Mouse (Mus musculus): ENCODE results near the gene Pola2. TPM values are rescaled to one million over a fixed set of nuclear protein-coding genes. Genes with fewer than 3 reads are reported as not detected.

Gene Pola2
- polyA plus RNA-seq, 1 experiment = 43.2 TPM

DNA sequence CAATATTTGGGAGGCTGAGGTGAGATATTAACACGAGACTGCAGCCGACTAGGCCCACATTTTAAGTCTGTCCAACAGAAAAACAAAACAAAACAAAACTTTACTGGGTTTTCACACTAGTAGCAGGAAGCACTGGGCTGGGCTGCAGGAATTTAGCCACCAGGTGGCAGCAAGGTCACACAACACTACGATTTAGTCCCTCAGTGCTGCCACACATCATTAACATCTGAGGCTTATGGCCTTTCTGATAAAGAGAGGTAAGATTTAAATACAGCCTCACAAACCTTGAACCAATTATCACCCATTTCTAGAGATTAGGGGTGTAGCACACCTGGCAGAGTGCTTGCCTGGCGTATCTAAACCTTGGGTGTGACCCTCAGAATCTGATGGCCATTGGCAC is 1.3 kb upstream of the Pola2 start:
- DNase-seq (ENCODE audit: low read depth) = no peak

DNA sequence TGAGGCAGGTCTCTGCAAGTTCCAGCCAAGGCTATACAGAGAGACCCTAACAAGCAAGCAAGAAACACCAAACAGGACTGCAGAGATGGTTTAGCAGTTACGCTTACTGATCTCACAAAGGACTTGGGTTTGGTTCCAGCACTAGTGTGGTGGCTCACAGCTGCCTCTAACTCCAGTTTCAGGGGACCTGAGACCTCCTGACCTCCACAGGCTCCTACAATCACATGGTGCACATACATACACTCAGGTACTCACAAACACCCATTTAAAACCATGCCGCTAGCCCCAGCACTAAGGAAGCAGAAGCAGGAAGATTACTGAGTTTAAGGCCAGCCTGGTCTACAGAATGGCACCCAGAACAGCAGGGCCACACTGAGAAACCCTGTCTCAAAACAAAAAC is 802 bp upstream of the Pola2 start:
- no peak for DNase-seq (ENCODE audit: low read depth)

DNA sequence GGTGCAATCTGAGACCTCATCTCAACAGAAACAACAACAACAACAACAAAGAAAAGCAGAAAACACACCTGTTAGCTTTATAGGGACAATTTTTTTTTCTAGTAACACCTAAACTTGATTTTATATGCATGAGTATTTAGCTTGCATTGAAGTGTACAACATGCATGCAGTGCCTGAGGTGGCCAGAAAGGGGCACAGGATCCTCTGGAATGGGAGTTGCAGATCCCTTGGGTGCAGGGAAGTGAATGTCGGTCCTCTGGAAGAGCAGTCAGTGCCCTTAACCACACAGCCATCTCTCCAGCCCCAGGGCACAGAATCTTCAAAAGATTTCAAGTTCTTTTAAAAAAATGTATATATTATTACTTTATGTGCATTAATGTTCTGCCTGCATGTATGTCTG is 1.4 kb downstream of the Pola2 start:
- DNase-seq (ENCODE audit: low read depth) = no peak

DNA sequence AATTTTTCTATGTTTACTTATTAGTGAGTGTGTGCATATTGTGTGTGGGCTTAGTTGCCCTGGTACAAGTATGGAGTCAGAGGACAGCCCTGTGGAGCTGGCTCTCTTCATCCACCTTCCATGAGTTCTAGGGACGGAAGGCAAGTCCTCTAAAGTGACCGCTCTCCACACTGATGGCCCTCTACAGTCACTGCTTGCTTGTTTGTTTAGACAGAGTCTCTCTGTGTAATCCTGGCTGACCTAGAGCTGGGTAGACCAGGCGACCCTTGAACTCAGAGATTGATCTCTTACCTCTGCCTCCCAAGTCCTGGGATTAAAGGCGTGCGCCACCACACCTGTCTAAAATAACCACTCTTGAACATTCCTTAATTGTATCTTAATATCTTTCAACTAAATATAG is 6.6 kb downstream of the Pola2 start:
- DNase-seq (ENCODE audit: low read depth) = no peak

DNA sequence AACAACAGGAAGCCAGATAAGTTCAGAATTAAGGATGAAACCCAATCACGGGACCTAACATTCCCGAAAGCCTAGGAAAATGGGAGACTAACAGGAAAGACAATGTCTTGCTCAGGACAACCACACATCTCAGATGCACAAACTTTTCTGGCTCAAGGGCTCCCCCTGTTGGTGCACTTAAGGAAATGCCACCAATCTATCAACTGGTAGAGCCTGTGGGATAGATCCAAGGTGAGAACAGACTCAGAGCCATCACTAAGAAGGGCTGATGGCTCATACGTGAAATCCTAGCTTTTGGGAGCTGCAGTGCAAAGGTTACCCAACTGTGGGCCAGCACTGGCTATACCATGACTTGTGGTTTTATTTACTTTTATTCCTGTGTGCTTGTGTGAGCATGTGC is 7.3 kb downstream of the Pola2 start:
- no peak for DNase-seq (ENCODE audit: low read depth)

DNA sequence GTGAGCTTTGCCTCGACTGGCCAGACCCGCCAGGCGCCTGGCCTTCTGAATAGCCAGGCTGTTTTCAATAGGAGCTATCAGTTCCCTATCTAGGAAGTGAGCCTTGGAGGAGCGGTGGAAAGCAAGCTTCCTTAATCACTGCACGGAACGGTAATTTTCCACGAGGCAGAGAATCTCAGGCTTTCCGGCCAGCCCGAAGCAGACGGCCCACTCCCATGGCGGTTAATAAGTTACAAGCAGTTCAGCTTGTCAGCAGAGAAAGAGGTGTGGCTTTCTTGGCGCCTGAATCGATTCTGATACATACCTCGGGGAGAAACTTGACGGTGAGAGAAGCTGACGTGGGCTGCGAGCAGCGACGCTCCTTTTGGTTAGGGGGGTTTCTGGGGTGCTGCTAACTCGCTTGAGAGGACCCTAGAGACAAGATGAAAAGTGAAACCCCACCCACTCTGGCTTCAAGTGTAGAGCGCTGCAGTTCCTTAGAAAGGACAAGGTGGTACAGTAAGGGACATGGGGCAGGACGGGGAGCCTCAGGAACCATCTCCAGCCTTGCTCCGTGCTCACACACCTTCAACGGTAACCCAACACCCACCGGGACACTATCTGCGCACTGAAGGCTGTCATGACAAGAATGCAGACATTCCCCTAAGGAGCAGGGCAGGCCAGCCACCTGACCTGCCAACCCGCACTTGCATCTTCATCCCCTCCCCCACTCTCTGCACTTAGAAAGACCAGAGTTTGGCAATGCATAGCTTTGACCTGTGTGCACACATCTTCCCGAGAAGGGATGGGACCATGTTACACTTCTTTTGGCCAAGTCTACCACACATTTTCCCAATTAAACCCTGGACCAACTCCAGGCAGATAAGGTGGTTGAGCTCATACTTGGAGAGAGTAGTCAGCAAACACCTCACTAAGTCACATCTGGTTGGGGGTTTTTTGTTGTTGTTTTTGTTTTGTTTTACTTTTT is 8.0 kb downstream of the Pola2 start:
- DNase-seq (ENCODE audit: low read depth) = no peak

DNA sequence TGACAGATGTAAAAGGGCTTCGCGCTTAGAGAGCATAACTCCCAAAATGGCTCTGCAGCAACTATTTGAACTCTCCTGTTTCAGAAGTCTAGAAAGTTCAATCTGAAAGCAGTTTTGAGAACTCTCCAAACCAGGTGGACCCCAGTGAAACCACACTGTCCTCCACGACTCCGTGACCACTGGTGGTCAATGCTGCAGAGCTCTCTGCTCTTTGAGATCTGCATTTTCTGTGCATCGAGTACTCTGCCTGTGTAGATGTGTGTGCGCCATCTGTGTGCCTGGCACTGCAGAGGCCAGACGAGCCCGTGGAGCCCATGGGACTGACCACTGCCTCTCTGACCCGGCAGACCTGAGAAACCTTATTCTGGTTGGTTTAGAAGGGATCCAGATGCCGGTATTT is 9.1 kb downstream of the Pola2 start:
- no peak for DNase-seq (ENCODE audit: low read depth)

DNA sequence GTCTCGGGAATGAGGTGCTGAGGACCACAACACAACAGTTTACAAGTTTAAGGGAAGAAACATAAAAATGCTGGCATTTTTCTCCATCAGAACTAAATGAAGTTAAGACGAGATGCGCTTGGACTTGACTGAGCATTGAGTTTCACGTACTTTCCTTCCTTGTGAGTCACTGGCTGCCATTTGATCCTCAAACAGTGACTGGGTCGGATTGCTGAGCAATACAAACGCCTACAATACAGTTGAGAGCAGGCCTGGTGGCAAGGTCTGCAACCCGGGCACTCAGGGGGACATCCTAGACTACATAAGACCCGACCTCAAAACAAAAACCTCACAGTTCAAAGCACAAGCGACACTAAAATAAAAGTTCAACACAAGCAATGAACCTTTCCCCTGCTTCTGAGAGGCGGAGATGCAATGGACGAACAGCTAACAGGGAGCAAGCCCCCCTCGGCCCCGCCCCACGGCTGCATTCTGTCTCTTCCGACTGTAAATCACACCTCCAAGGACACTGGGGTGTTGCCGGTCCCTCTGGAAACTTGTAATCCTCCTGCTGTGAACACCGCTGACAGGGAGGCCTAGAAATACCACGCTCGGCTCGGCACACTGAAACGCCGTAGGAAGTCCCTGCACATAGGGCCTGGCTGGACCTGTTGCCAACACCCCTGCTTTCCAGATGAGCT is 9.8 kb downstream of the Pola2 start:
- no peak for DNase-seq (ENCODE audit: low read depth)

DNA sequence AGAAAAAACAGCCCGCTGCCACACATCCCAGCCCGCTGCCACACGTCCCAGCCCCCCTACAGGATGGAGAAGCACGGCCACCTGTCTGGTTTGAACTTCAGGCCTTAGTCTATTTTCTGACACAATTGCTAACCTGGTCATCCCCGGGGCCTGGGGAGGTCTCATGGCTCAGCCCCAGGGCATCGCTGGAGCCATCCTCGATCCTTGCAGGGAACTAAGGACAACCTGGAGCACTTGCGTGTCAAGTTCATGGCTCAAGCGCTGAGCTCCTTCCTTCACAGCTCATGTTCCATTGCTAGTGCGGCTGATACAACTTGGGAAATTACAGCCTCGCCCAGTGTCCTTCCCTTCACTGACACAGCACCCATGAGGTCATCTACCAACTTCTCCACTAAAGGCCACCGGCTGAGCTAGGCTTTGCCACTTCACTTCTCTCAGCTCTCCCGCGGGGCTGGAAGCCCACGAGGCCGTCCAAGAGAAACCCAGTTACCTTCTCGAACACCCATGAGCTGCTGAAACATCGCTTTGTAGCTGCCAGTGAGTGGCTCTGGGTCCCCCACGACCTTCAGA is 10.7 kb downstream of the Pola2 start:
- no peak for DNase-seq (ENCODE audit: low read depth)

DNA sequence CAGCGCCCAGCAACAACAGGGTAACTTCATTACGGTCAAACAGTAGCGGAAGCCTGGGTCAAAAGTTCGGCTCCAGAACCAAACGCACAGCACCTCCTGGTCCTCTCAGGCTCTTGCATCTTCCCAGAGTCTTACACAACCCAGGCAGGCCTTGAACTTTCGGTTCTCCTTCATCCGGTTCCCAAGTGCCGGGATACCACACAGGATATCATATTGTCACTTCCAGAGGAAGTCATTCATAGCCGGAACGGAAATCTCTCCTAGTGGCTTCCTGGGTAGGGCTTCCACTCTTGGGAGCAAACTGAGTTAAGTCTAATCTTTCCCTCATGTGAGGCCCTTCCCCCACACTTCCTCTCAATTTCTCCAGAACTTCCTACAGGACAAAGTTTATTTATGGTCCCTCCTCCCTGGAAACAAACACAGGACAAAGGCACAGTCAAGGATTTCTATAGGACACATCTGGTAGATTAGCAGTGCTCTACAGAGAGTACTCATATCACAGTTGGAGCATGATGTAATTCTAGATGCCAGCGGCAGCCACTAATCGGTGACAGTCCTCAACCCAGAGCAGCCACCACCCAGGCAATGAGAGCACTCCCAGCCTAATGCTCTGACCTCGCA is 11.8 kb downstream of the Pola2 start:
- DNase-seq (ENCODE audit: low read depth) = no peak

DNA sequence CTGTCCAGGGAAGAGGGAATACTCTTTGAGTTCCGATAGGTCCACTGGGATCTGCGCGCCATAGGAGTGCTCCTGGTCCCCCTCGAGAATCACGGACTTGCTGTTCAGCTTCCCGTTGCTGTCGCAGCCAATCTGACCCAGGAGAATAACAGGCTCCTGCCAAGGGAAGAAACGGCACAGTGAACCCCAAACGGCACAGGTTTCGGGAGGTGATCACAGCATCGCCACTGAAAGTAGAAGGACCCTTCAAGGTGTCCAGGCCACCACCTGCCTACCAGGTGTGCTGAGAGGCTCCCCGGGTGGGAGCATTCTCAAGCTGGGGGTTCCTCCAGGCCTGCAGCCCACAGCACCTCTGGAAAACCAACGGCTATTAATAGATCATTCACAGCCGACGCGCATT is 12.4 kb downstream of the Pola2 start:
- no peak for DNase-seq (ENCODE audit: low read depth)

DNA sequence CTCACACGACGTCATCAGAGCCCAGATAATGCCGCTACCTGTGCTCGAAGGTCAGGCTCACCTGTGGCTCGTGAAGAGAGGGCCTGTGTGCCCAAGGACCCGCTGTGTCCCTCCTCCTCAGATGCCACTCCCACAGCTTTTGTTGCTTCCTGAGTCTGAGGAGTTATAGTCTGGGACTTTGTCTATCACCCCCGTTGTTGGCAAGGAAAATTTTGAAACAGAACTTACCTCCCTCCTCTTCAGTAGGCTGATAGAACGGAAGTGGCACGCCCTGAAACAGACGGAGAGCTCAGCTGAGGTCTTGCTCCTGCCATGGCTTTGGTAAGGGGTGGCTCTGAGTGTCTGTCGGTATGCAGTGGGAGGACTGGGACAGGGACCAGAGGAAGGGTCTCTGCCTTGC is 13.8 kb downstream of the Pola2 start:
- no peak for DNase-seq (ENCODE audit: low read depth)

DNA sequence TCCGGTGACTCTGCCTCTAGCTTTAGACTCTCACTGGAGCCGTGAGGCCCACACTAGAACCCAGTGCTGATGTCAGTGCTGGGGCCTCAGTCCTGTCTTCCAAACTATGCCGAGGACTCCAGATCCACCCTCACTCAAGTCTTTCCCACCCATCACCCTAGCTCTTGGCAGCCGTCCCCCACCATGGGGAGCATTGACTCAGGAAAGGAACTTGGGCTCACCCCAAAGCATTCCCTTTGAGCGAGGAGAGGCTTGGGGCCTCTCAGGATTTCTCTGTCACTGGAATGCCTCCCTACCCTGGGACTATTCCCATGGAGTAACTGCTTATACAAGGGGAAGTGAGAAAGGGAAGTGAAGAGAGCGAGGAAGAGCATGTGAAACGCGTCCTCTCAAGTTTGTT is 18.1 kb downstream of the Pola2 start:
- DNase-seq (ENCODE audit: low read depth) = no peak

DNA sequence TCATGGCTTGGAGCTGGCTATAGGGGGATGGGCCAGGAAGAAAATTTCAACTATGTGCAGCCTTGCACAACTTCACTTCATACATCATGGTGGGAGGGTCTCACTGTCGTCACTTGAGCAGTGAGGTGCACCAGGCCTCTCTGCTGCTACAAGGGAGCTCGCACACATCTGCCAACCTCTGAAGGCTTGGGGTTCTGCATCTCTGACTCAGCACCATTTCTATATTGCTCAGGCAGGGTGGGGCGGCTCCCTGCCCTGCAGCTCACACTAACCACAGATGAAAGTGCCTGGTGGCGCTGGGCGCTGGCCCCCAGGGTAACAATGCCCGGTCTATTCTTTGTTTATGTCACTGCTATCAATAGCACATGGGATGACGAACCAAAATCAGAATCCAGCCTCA is 19.0 kb downstream of the Pola2 start:
- no peak for DNase-seq (ENCODE audit: low read depth)

DNA sequence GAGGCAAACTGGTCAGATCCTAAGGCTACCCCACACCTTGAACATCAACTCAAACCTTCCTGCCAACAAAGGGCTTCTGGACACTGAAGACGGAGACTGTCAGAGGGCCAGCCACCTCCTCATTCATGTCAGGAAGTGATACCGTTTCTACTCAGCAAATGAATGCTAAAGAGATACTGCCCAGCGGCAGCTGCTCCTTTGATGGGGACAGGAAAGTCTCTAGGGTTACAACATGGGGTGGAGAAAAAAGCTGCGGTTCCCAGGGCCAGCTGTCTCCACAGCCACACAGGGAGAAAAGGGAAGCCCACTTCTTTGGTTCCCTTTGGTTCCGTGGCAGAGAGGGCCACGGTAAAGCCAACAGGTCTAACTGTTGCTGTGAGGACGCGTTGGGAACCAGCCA is 19.9 kb downstream of the Pola2 start:
- DNase-seq (ENCODE audit: low read depth) = no peak

DNA sequence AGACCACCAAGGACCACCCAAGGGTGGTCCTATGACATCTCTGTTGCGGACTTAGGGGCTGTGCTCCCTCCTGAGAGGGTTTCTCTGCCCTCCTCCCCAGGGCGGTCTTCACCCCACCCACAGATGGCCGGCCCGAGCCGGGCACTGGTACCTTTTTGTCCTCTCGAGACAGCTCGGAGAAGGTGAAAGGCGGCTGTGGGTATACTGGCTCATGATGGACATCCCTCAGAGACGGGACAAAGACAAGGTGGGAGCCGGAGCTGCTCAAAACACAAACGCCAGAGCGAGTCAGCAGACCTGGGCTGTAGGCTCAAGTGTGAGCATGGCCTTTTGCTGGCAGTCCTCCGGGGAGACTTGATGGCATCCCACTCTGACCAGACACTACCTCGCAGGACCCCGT is 20.6 kb downstream of the Pola2 start:
- no peak for DNase-seq (ENCODE audit: low read depth)

DNA sequence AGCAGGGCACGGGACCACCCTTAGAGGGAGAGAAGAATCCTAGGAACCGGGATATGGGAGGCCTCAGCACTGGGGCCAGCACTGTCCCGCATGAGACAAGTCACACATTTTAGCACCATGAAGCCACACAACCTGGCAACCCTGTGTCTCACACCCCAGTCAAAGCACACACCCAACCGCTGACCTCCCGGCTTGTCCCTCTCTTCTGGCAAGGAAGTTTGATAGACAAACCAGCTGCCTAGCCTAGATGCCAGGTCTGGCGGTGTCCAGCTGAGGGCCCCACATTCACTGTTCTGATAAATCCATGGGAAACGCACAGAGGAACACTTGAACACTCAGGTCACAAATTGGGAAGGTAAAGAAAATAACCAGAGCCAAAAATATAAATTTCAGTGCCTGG is 21.4 kb downstream of the Pola2 start:
- no peak for DNase-seq (ENCODE audit: low read depth)

DNA sequence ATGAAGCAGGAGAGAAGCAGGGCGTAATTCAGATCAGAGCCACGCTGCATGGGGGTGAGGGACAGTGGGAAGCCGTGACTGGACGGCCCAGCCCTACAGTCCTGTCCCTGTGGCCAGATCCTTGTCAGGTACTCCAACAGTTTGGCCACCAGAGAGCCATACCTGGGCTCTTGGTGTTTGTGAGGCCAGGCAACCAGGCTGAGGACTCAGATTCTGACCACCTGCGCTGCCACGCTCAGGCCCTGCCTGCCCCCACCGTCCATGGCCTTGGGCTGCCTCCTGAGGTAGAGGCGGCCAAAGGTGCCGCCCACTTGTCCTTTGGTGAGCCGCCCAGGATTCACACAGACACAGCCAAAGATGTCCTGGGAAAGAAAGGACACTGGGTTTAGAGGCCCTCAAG is 23.3 kb downstream of the Pola2 start:
- DNase-seq (ENCODE audit: low read depth) = no peak

DNA sequence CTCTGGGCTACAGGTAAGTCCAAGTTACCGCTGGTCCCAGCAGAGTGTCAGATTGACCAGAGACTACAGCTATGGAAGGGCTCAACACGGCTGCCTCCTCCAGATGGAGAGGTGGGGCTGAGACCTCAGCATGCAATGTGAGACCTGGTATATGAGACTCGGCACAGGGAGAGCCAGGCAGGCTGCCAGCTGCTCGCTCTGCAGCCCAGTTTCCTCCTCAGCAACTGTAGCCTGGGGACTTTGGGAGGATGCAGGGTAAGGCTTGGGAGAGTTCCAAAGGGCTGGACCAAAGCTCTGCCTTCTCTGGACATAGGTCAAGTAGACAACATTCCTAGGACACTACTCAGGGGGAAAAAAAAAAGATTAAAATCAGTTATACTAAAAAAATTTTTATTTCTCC is 23.8 kb downstream of the Pola2 start:
- DNase-seq (ENCODE audit: low read depth) = no peak

DNA sequence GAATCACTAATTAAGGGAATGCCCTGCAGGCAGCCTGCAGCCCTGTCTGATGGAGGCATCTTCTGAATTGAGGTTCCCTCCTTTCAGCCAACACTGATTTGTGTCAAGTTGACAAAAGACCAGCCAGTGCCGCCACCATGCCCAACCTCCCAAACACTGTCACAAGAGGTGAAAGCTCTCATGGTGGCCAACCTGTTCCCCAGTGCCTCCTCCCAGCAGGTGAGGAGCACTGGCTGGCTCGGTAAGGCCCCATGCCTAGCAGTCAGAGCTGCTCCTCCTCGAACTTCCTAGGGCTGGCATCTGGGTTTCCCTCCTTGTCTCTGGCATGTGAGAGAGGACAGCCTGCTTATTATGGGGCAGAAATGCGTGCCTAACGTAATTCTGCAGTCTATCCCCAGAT is 24.3 kb downstream of the Pola2 start:
- DNase-seq (ENCODE audit: low read depth) = no peak

DNA sequence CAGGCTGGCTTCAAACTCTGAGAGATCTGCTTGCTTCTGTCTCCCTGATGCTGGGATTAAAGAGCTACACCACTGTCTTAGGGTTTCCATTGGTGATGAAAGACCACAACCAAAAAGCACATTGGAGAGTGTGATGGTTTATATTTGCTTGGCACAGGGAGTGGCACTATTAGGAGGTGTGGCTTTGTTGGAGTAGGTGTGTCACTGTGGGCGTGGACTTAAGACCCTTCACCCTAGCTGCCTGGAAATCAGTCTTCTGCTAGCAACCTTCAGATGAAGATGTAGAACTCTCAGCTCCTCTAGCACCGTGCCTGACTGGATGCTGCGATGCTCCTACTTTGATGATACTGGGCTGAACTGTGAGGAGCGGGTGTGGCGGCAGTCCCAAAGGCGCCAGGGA is 25.5 kb downstream of the Pola2 start:
- no peak for DNase-seq (ENCODE audit: low read depth)

DNA sequence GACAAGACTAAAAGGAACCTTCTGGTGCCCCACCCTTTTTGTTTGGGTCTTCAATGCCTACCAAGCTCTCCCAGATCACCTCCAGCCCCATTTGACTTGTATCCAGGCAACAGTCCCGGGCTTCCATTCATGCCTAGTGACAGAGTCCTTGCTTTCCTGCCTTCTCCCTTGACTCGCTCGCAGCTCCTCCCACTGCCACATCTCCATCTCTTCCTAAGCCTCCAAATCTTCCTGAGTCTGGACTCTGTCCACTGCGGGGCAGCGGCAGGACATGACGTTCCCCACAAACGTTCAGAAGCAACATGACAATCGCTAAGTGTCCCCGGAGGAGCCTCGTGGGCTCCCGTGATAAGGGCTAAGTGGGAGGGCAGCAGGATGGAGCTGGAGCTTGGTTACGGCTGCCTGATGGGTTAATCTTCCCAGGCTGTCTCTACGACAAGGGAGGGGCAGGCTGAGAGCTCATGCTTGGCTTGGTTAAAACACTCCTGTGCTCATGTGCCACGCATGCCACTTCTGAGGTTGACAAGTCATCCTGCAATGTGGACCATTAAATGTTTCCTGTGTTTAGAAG is 26.1 kb downstream of the Pola2 start:
- DNase-seq (ENCODE audit: low read depth) = no peak
